Mouse (Mus musculus): ENCODE data around the gene Krt1.

Krt1 gene

GRCm38 (mm10) chr15:101803052-101803822 lies 47.4 kb downstream of the Krt1 start:
- no peak for DNase-seq (ENCODE audit: low read depth, low spot score)

DNA sequence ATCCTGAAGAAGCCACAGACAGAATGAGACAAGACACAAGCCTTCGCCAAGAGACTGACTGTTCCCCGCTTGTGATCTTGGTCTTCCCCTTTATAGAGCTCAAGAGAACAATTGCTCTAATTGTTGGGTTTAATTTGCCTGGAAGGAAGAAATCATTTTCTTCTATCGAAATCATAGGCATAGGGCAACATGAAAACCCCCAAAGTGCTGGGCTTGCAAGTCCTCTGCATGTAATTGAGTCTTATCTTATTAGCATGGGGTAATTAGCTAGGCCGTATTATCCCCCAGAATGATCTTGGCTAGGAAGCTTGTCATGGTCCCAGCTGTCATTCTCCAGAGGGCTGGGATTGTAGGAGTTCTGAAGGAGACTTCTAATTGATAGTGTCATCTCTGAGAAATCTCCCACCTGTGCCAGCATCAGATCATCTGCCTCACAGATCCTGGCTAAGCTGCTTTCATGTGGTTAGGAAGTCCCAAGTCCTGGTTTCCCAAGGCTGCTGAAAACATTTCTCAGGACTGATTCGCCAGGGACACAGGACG lies 48.2 kb downstream of the Krt1 start, which contains the start of gene Krt73:
TSS of gene Krt73 (minus strand) at position 51 of the 540 bp plus-strand sequence.
- DNase-seq (ENCODE audit: low read depth, low spot score), result no peak
